Mouse (Mus musculus): ENCODE measurements around the gene Trip6.

- TF ChIP-seq CTCF (IDR thresholded peaks at IDR 0.05; ENCODE audit: low read depth) (peak; percentile 80), EP300 (optimal IDR thresholded peaks at IDR 0.05) (no peak)
Observed at GRCm38 (mm10) chr5:137290677-137291076, 23.5 kb downstream of the Trip6 start.

All from stomach, postnatal 0 days (tissue).